Mouse (Mus musculus): ENCODE measurements around the gene Sfmbt1. TPM values are rescaled to one million over a fixed set of nuclear protein-coding genes. Genes with fewer than 3 reads are reported as not detected.

Gene Sfmbt1
- total RNA-seq, 2 experiments from 2014 or later, result 32.3 to 33.0 TPM

DNA sequence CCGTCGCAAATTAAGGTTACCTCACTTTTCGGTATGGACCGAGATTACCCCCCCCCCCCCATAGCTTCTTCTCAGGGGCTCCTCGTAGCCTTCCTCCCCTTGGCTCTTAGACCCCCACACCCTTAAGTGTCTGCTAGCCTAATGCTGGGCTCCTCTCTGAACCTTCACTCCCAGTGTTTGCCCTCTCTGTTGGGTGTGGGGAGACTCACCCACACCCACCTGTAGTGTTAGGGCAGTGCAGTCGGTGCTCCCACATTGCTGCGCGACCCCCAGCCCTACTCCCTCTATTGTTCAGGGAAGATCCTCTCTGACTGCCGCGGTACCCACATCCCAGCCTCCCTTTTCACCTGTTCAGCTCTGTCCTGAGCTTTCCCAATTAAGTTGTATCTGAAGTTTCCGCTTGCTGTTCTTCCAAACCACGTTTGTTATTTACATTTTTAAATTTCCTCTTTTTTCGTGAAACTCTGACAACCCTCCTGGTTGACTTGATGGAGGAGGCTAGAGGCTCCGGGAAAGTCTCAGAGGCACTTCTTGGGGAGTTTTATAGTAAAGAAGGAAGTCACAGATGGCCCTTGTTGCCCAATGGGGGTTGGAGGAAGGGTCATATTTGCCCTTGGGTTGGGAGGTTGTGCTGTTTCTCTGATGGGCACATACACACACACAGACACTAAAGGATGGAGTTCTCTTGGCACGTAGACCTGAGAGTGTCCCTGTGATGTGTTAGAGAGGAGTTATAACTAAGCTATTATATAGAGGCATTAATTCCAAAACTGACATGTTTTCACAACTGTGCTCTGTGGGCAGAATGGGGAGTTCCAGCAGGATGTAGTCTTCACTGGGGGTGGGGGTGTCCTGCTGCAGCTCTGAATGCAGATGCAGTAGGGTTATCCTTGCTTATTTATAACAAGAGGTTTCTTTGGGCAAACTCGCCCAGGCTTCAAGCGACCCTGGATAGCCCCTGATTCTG is 111.8 kb downstream of the Sfmbt1 start:
- DNase-seq, result no peak

DNA sequence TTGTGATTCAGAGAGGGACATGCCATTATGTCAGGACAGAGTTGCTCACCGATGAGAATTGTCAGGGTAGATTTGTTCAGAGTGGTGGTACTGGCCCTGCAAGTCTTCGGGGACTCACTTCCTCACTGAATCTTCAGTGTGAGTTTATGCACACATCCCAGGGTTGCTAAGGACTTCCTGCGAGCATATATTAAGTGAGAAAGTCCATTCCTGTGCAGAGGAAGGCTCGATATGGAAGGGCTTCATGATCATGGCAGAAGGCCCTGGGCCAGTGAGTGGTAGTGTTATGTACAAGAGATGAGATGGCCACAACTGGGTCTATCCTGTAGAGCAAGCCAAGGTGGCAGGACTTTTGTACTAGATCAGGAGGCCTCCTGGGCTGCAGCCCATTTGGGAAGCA is 112.8 kb downstream of the Sfmbt1 start:
- no peak for DNase-seq

DNA sequence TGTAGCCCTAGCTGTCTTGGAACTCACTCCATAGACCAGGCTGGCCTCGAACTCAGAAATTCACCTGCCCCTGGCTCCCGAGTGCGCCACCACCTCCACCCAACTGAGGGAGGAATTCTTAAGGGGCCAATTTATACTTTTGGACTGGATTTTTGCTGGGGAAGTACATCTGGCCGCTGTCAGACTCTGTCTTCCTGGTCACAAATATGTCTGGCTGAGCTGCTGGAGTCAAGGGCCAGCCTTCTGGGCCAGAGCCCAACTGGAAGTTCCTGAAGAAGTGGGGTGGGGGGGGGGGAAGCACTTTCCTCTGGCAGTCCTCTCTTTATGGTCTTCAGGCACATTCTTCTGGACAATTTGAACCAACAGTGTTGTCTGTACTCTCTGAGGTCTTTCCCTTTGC is 113.4 kb downstream of the Sfmbt1 start:
- no peak for DNase-seq

DNA sequence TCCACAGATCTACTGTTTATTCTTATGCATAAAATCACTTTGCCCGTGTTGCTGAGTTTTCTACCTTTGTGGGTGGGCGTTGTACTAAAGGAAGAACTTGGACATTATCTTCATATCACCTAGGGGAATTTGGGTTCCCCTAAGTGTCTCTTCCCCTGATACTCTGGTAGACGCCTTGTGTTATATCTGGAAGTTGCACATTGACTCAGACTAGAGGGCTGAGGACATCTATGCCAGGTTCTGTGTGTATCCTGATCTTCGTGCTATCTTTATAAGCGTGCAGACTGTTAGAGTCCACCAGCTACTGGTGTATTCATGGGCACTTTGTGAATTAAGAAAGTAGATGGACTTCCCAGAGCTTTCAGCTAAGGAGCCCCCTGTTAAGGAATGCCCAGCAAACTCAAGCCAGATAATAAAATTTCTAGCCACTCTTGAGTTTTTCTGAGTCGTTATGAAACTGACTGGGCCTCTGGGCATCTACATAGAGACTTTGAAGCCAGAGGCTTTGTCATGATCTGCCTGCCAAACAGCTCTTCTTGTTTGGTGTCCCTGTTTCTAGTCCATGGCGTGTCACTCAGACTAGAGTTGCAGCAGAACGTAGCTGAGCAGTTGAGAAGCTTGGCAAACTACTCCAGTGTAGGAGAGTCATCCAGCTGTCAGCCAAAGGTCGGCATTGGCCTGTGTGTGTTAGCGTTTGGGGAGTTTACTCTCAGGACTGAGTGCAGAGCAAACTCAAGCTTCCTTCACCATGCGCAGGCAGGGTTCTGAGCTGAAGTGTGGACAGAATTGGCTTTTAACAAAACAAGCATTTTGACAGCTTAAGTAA is 114.2 kb downstream of the Sfmbt1 start:
- DNase-seq, result no peak

DNA sequence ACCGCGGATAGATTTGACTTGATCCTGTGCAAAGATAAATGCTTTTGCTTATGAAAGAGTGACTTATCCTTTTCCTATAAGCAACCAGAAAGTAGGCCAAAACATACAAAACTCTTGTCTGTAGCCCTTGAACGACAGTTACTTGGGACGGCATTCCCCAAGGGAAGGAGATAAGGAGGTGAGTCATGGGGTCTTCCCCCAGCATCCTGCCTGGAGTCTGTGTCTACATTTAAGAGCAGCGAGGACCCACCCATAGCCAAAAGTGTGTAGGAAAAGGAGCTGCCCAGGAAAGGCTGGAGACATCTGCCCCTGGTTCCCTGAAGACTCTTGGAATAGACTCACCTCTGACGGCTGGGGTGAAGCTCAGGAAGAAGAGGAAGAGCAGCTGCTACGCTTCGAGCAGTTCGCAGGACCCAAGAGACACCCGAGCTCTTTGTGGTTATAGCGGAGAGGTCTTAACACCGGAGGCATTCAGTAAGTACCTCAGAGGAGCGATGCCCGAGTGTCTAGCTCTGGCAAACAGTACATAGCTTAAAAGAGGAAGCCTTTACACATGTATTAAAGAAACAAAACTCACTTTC is 122.9 kb downstream of the Sfmbt1 start:
- no peak for DNase-seq

DNA sequence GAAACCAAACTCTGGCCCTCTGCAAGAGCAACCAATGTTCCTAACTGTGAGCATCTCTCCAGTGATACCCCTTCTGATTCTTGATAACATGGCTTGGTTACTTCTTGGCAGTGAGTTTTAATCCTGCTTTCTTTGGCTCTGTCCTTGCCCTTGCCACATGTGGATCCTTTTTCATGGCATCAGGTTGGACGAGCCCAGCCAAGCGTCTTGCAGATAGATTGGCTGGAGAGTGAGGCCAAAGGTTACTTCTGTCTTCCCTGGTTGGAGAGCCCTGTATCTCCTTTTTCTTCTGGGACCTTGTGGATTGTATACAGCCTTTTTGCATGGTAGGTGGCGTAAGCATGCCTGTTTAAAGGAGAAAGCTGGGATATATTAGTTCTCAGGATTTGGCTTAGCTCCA is 129.1 kb downstream of the Sfmbt1 start:
- no peak for DNase-seq

DNA sequence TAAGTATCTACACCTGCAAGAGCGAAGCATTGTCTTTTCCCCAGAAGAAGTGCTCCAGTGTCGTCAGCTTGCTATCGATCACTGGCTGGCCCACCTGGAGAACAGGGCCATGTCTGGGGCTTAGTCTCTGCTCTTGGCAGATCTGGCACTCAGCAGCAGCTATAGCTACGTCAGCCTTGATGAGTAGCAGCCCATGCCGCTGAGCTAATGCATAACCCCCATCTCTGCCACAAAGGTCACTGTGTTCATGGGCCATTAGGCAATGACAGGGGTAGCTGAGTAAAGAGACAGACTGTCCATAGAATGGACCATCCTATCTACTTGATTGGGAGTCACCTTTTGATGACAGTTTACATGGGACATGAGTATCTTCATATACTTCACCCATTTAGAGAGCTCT is 135.9 kb downstream of the Sfmbt1 start:
- no peak for DNase-seq

DNA sequence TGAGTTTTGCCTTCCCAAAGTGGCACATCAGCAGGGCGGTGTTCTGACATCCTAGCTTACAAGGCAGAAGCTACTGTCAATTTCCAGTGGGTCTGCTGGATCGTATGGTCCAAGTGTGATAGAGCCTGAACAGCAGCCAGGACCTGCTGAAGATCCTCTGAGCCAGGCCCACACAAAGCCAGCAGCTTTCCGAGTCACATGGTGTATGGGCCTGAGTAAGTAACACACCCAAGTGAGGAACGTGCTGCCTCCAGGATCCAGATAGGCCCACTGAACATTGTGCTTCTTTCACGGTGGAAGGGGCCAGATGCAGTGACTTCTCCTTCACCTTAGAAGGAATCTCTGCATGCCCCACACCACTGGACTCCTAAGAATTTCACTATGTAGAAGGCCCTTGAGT is 137.7 kb downstream of the Sfmbt1 start:
- no peak for DNase-seq

DNA sequence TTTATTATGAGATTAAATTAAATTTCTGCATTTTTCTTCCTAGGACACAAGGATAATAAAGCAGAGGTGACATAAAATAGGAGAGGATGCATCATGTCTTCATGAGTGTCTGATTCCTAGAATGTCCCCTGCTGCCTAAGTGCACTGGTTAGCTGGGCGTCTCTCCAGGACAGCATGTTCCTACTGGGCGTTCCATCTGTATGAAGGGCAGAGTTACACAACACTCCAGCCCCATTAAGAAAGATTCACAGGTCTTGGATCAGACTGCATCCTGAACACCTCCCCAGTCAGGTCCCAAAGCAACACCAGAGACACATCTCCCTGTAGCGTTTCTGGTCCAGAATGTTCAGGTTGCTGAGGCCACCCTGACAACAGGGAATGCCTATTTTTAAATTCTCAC is 140.7 kb downstream of the Sfmbt1 start:
- DNase-seq, result no peak

DNA sequence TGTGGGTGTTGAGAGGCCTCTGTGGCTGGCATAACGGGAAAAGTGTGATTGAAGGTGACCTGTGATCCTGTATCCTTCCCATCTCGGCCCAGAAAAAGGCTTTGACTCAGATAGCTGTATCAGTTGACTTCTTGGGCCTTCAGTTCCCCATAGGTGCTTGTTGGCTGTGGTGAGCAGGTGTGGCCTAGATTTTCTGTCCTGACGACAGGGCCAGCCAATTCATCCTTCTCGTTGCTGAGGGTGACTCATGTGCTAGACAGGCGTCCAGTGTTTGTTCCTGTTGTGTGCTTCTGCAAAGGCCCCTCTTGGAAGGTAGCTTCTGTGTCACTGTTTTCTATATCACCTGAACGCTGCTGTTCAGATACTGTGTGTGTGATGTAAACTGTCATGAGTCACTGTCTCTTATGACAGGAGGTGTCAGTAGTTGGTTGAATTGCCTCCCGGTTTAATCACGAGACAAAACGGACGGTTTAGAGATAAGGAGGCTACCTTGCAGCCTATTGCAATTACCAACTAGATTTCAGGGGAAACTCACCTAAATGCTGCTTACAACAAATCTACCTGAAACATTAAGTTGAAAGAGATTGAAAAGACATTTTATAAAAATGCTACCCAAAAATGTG is 142.3 kb downstream of the Sfmbt1 start:
- no peak for DNase-seq

DNA sequence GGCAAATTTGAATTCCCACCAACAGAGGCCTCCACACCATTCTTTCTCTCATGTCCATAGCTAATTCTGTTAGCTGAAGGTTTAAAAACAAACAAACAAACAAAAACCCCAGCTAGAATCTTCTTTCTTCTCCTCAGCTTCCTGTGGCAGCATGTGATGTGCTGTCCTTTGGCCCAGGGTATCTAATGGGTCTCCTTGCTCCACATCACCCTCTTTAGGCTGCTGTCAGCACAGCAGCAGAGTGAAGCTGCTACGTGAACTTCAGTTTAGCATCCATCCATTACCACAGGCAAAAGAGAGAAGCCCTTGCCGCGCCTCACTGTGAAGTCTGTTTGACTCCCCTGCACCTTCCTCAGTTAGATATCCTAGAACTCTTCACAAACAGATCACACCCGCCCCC is 143.3 kb downstream of the Sfmbt1 start:
- no peak for DNase-seq

DNA sequence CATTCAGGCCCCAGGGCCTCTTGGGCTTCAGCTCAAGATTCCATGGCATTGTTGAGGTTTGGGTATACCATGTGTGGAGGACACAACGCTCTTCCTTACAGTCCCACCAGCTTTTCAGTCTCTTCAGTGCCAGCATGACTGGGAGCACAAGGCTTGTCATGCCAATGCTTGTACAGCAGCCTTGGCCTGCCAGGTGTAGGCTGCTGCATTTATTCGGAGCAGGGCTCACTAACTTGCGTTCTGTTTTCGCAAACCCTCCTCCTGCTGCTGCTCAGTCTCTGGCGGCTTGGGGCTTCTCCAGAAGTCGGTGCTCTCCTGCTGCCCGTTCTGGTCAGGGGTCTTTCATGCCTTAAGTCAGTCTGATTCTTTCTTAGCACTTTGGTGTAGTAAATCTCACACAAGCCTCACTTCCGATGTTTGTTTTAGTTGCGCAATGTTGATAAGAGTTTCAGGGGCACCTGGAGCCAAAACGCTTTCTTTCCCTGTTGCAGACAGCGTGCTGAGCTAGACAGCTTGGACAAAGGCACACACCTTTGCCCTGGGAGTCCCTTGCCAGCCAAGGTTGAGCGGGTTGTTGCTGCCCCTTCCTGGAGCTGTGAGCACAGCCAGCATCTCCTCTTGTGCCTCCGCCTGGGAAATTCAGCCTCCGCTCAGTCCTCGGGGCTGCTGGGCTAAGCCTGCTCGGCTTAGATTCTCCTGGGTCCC is 146.9 kb downstream of the Sfmbt1 start:
- DNase-seq, result no peak

DNA sequence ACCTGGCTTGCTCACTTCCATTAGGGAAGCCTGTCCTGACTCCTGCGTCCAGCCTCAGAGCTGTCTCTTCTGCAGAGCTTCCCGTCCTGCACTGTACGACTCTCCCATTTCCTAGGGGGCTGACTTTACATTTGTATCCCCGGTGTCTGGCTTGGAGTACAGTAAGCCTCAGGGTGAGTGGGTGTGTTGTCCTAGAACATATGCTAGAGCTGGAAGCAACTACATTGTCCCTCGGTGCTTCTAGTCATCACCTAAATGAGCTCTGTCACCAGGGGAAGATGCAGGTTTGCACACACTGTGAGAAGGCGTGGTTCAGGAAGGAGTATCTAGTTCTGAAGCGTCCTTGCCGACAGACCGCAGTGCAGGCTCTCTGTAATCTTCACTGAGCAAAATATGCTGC is 147.7 kb downstream of the Sfmbt1 start:
- DNase-seq, result no peak

DNA sequence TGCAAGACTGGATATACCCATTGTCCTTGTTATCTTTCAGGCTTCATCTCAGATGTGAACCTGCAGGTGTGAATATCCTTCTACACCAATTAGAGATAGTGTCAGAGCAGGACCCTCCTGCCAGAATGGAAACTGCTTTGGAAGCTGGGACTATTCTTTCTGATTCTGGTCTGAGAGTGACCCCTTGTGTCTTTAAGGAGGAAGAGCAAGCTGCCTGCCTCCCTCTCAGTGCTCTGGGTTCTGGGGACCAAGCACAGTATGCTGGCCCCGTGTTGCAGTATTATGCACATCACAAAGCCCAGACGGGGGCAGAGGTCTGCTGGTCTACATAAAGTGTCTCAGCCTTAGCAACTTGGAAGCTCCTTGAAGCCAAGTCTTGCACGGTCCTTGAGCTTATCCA is 150.7 kb downstream of the Sfmbt1 start:
- no peak for DNase-seq

DNA sequence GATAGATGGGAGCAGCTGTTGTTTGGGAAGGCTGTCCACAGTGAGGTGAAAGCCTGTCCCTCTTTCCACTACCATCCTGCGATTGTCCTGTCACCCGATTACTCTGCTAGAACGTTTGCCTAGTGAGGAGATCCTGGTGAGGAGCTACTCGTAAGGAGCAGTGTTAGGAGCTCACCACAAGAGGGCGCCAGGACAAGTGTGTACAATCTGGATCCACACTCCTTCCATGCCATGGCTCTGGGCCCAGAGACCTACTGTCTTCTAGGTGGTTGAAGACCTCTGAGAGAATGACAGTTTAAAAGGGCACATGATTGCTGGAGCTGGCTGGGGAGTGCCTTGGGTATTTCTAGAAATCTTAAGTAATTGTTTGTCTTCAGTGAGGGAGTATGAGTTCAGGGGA is 152.4 kb downstream of the Sfmbt1 start:
- DNase-seq, result peak; percentile 45 to 59

DNA sequence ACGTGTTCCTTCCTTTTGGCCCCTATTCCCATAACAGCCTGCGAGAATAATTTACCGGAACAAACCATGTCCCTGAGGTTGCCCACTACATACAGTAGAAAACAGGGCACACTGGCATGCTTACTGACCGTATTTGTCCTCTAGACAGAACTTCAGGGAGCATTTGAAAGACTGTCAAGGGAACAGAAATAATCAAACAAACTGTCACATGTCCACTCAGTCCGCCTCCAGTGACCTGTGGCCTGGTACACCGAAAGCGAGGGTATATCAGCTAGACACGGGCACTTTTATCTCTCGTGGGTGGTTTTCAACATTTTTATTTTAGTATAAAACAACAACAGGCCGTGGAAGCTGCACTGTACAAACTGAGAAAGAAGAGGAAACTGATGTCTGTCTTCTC is 154.2 kb downstream of the Sfmbt1 start:
- no peak for DNase-seq

DNA sequence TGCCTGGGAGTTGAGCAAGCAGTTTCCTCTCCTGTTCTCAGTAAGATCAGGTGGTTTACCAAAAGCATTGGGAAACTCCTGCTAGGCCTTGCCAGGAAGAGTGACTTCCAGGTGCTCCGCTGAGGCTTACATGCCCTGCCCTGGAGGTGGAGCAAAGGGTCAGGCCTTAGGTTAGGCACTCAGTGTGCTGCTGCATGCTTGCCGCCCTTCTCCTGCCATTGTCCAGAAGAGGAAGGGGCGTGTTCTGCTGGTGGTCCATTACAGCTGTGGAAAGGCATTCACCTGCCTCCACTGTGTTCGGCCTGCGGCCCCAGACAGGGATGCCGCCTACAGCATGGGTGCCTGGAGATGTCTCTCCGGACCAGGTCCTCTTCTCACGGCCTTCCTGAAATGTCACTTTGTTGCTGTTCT is 154.7 kb downstream of the Sfmbt1 start:
- DNase-seq, result no peak

DNA sequence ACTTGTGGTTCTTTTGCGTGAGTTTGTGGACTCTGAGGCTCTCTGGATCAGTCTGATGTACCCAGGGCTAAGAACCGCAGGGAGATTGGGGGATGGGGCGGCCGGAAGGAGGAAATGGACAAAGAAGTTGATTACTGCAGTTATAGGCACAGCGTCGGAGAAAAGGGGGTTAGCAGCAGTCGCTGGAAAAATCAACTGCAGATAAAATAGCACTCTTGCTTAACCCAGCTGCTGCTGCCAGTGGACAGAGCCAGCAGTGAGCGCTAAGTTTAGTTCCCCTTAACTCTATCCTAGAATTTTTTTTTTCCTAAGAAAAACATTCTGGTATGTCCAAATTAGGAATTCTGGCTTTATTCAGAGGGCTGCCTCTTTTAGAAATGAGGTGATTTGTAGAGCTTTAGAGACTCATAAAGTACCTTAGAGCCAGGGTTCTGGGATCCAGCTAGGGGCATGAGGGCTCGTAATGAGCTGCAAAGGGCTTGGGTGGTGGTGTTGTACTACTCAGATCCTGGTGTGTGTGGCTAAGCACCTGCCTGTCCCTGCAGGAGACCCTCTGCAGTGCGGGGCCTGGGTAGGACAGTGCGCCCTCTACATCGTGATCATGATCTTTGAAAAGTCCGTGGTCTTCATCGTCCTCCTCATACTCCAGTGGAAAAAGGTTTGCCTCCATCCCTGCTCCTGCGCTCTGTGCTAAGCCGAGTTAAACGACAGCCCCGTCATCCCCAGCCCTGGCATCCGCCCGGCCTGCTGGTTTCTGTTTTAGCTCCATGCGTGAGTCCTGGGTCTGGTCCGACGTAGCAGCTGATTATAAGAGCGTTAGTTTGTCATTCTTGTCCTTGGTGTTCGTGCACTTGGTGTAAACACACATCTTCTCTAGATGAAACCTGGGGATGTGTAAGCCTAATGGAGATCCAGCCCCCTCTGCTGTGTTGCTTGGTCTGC is 155.8 kb downstream of the Sfmbt1 start:
- no peak for DNase-seq

All from layer of hippocampus, postnatal 36 days (tissue).